Mouse (Mus musculus) MEL (cell line): ENCODE measurements around the gene Tuba1a. TPM values are rescaled to one million over a fixed set of nuclear protein-coding genes. Genes with fewer than 3 reads are reported as not detected.

Experiments
- DNase-seq: peaks from one replicate; pipeline ENCODE4 v3.0.0; 2011; ENCODE audit warnings: low read depth, low spot score
- H3K27ac ChIP-seq: 2 replicates; pipeline ENCODE4 v1.5.1; 2012; ENCODE audit warnings: low read depth, mild to moderate bottlenecking, control low read depth, low read length, moderate library complexity; ENCODE audit not compliant: control insufficient read depth
- H3K27me3 ChIP-seq, 2 experiments: fragments of 150-350 bp in 1 of 2; sonication (generic) in 1 of 2; 2 replicates each; pipeline ENCODE4 v1.6.1; 2012; ENCODE audit warnings: low read length in 2 of 2, mild to moderate bottlenecking in 2 of 2, improper control_type of control experiment in 1 of 2, moderate library complexity in 1 of 2; ENCODE audit not compliant: insufficient read depth in 2 of 2, control insufficient read depth in 1 of 2
- H3K36me3 ChIP-seq, 2 experiments: 2 replicates each; pipeline ENCODE4 v1.6.1; 2012 to 2014; ENCODE audit warnings: low read length in 2 of 2, improper control_type of control experiment in 1 of 2, inconsistent platforms in 1 of 2, mild to moderate bottlenecking in 1 of 2; ENCODE audit not compliant: insufficient read depth in 2 of 2, control insufficient read depth in 1 of 2
- H3K4me1 ChIP-seq, 2 experiments: fragments of 150-350 bp in 1 of 2; sonication (generic) in 1 of 2; 2 replicates each; pipeline ENCODE4 v1.6.1; 2012; ENCODE audit warnings: low read length in 2 of 2, improper control_type of control experiment in 1 of 2, mild to moderate bottlenecking in 1 of 2; ENCODE audit not compliant: insufficient read depth in 2 of 2, control insufficient read depth in 1 of 2
- H3K4me3 ChIP-seq, 2 experiments: fragments of 150-350 bp in 1 of 2; sonication (generic) in 1 of 2; 2 replicates each; pipeline ENCODE4 v1.5.1; 2012; ENCODE audit warnings: low read depth in 2 of 2, low read length in 2 of 2, mild to moderate bottlenecking in 2 of 2, moderate library complexity in 2 of 2, control low read depth in 1 of 2, improper control_type of control experiment in 1 of 2; ENCODE audit not compliant: control insufficient read depth in 1 of 2, insufficient read depth in 1 of 2
- H3K79me2 ChIP-seq: 2 replicates; pipeline ENCODE4 v1.6.1; 2012; ENCODE audit warnings: mild to moderate bottlenecking, low read length, moderate library complexity; ENCODE audit not compliant: control insufficient read depth, poor library complexity, insufficient read depth
- H3K9ac ChIP-seq: 2 replicates; pipeline ENCODE4 v1.6.1; 2012; ENCODE audit warnings: low read depth, mild to moderate bottlenecking, control low read depth, low read length, moderate library complexity; ENCODE audit not compliant: control insufficient read depth, poor library complexity, severe bottlenecking
- H3K9me3 ChIP-seq: fragments of 150-350 bp; sonication (generic); replicated peaks from 2 replicates; pipeline ENCODE4 v1.6.1; 2012; ENCODE audit warnings: mild to moderate bottlenecking, low read length, improper control_type of control experiment, moderate library complexity; ENCODE audit not compliant: insufficient read depth
- CTCF ChIP-seq, 3 experiments: IDR thresholded peaks in 2 of 3; conservative IDR thresholded peaks in 1 of 3; 2 replicates each; pipeline ENCODE4 v1.5.1; 2011 to 2012; ENCODE audit warnings: low read length in 3 of 3, low read depth in 2 of 3, mild to moderate bottlenecking in 2 of 3, improper control_type of control experiment in 1 of 3, inconsistent platforms in 1 of 3, mixed read lengths in 1 of 3, moderate library complexity in 1 of 3; ENCODE audit not compliant: control insufficient read depth in 1 of 3, insufficient read depth in 1 of 3, poor library complexity in 1 of 3, severe bottlenecking in 1 of 3
- E2F4 ChIP-seq: IDR thresholded peaks from 2 replicates; pipeline ENCODE4 v1.6.1; 2011; ENCODE audit warnings: low read depth, low read length, improper control_type of control experiment, borderline replicate concordance
- GATA1 ChIP-seq: IDR thresholded peaks from 2 replicates; pipeline ENCODE4 v1.6.1; 2011; ENCODE audit warnings: low read depth, low read length, improper control_type of control experiment
- JUND ChIP-seq: IDR thresholded peaks from 2 replicates; pipeline ENCODE4 v1.6.1; 2011; ENCODE audit warnings: low read depth, mild to moderate bottlenecking, improper control_type of control experiment, low read length
- MAFK ChIP-seq: IDR thresholded peaks from 2 replicates; pipeline ENCODE4 v1.6.1; 2011; ENCODE audit warnings: low read depth, mild to moderate bottlenecking, low read length, improper control_type of control experiment, borderline replicate concordance
- MXI1 ChIP-seq: IDR thresholded peaks from 2 replicates; pipeline ENCODE4 v1.6.1; 2011; ENCODE audit warnings: mild to moderate bottlenecking, low read depth, low read length, improper control_type of control experiment
- NELFE ChIP-seq: IDR thresholded peaks from 2 replicates; pipeline ENCODE4 v1.6.1; 2011; ENCODE audit warnings: low read depth, low read length, improper control_type of control experiment
- NRF1 ChIP-seq: IDR thresholded peaks from 2 replicates; pipeline ENCODE4 v1.6.1; 2014; ENCODE audit warnings: low read depth, mild to moderate bottlenecking, inconsistent platforms, low read length, improper control_type of control experiment, moderate library complexity; ENCODE audit not compliant: poor library complexity, insufficient read depth, severe bottlenecking
- POLR2A ChIP-seq, 2 experiments: IDR thresholded peaks; 2 replicates each; pipeline ENCODE4 v1.6.1; 2011 to 2012; ENCODE audit warnings: low read length in 2 of 2, mild to moderate bottlenecking in 2 of 2, control low read depth in 1 of 2, improper control_type of control experiment in 1 of 2, low read depth in 1 of 2, moderate library complexity in 1 of 2; ENCODE audit not compliant: control insufficient read depth in 1 of 2, insufficient read depth in 1 of 2, poor library complexity in 1 of 2
- POLR2AphosphoS2 ChIP-seq: IDR thresholded peaks from 2 replicates; pipeline ENCODE4 v1.6.1; 2011; ENCODE audit warnings: low read length, improper control_type of control experiment
- SIN3A ChIP-seq: IDR thresholded peaks from 2 replicates; pipeline ENCODE4 v1.6.1; 2012; ENCODE audit warnings: low read length, improper control_type of control experiment, inconsistent platforms
- TBP ChIP-seq: IDR thresholded peaks from 2 replicates; pipeline ENCODE4 v1.8.0; 2011; ENCODE audit warnings: low read depth, low read length, improper control_type of control experiment
- UBTF ChIP-seq: IDR thresholded peaks from 2 replicates; pipeline ENCODE4 v1.6.1; 2012; ENCODE audit warnings: low read depth, mild to moderate bottlenecking, inconsistent platforms, low read length, improper control_type of control experiment, moderate library complexity, borderline replicate concordance; ENCODE audit not compliant: insufficient read depth
- USF2 ChIP-seq, 2 experiments: IDR thresholded peaks; 2 replicates each; pipeline ENCODE4 v1.6.1; 2011 to 2012; ENCODE audit warnings: improper control_type of control experiment in 2 of 2, low read length in 2 of 2, borderline replicate concordance in 1 of 2, inconsistent platforms in 1 of 2, low read depth in 1 of 2, mild to moderate bottlenecking in 1 of 2; ENCODE audit not compliant: insufficient read depth in 1 of 2
- ZC3H11A ChIP-seq: IDR thresholded peaks from 2 replicates; pipeline ENCODE4 v1.6.1; 2012; ENCODE audit warnings: low read depth, mild to moderate bottlenecking, inconsistent platforms, low read length, improper control_type of control experiment
- polyA plus RNA-seq, 2 experiments: library from polyadenylated mRNA; stranded (reverse) in 1 of 2; unstranded in 1 of 2; fragments of >175 nt in 1 of 2; fragments of >200 nt in 1 of 2; gene quantifications; 2 replicates each; pipeline versions ENCODE4 v1.2.1 to v1.2.4; 2012; ENCODE audit warnings: low replicate concordance in 2 of 2, low read depth in 1 of 2; ENCODE audit not compliant: insufficient read length in 2 of 2, insufficient read depth in 1 of 2, missing spikeins in 1 of 2
- total RNA-seq: library from RNA; depleted of rRNA; stranded (reverse); fragments of 300-350 nt; gene quantifications from 2 replicates; pipeline ENCODE4 v1.2.3, GENCODE M21; 2012; rRNA removed

Tuba1a gene
- total RNA-seq (112 and 133 TPM in 2 replicates), polyA plus RNA-seq (10 to 100 TPM in 1 of 2 experiments, not detected in 1; 83.6 TPM)

- peak; percentile 91 for DNase-seq
- H3K36me3 ChIP-seq = peaks cover 0 to 9% of the 10 kb centered on the region in 2 experiments; a peak in 2 of 4 replicates
- H3K27me3 ChIP-seq = peaks cover 2 to 3% of the 10 kb centered on the region in 2 experiments; a peak in 3 of 4 replicates
- TF ChIP-seq NELFE (peak; percentile 38; the same call in 1 of the 2 replicates), GATA1 (0 out of 2 replicates have a peak, but pooled peaks have one; percentile 3), UBTF (0 out of 2 replicates have a peak, but pooled peaks have one; percentile 28), SIN3A (no peak), POLR2A (IDR thresholded peaks at IDR 0.05; ENCODE audit: control insufficient read depth in 1 of 2, insufficient read depth in 1 of 2, low read depth in 1 of 2, low read length in 2 of 2, poor library complexity in 1 of 2) (peak; percentile 75), E2F4 (no peak), ZC3H11A (no peak), TBP (peak; percentile 93), MAFK (no peak), POLR2AphosphoS2 (no peak), JUND (no peak)
- no peaks in the 10 kb centered on the region; the same call in 1 of the 2 replicates for H3K79me2 ChIP-seq
- peak within 1 kb of the TSS; percentile 92 to 93 for H3K4me3 ChIP-seq
- H3K27ac ChIP-seq = peak within 1 kb of the TSS; percentile 46
- H3K9ac ChIP-seq = peak within 1 kb of the TSS; percentile 75
- H3K9me3 ChIP-seq = no peaks in the 10 kb centered on the region
- peaks cover 4 to 10% of the 10 kb centered on the region in 2 experiments for H3K4me1 ChIP-seq
These were observed at the start of gene Tuba1a, which contains the start of gene Gm49450 for GRCm38 (mm10) chr15:98953401-98954356. Tuba1a (minus strand) TSS chr15:98953703. Gm49450 (minus strand) TSS chr15:98953551.

DNA sequence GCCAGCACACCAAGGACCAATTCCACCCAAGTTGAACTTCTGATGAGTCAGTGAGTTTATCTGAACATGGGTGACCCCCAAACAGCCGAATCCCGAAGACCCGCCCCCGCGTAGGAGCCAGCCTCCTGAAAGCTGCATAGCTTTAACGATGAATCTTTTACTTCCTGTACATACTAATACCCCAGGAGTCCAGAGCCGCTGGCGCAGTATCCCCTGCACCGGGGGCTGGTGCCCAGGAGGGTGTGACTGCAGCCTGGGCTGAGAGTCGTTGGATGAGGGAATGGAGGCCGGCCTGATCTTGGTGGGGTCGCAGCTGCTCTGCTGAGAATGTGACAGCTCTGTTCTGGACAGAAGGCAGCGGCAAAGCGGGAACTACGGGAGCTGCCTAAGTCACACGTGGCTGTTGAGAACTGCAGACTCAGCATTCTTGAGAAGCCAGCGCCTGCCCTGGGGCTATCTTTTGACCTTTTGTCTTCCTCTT, 48.0 kb upstream of the Tuba1a start:
- Histone ChIP-seq H3K9ac (no peak overlapping the region), H3K27me3 (peaks cover 0 to 2% of the 10 kb centered on the region in 2 experiments; a peak in 2 of 4 replicates), H3K4me1 (peaks cover 8 to 16% of the 10 kb centered on the region in 2 experiments), H3K4me3 (no peak overlapping the region), H3K79me2 (no peaks in the 10 kb centered on the region), H3K27ac (no peak overlapping the region), H3K9me3 (no peaks in the 10 kb centered on the region), H3K36me3 (peaks cover 0 to 12% of the 10 kb centered on the region in 2 experiments; a peak in 2 of 4 replicates)
- DNase-seq = no peak
- no peak for TF ChIP-seq CTCF (IDR thresholded peaks at IDR 0.05 in 2 of 3, conservative IDR thresholded peaks at IDR 0.05 in 1 of 3; ENCODE audit: control insufficient read depth in 1 of 3, insufficient read depth in 1 of 3, low read depth in 2 of 3, low read length in 3 of 3, poor library complexity in 1 of 3, severe bottlenecking in 1 of 3)
- TF ChIP-seq MXI1 = no peak
- no peak for TF ChIP-seq USF2 (IDR thresholded peaks at IDR 0.05; ENCODE audit: borderline replicate concordance in 1 of 2, insufficient read depth in 1 of 2, low read depth in 1 of 2, low read length in 2 of 2)
- no peak for TF ChIP-seq NRF1
